Mouse (Mus musculus): ENCODE results near the gene Dis3.
A peak's percentile ranks its signal among the peaks of the same experiment; 100 is the strongest.

Gene Dis3

GRCm38 (mm10) chr14:99099267-99099966, at the start of gene Dis3, which contains the start of gene Pibf1:
Gene Dis3, minus strand, starts transcription at chr14:99099770.
Gene Pibf1, plus strand, starts transcription at chr14:99099424.
- DNase-seq (ENCODE audit: low spot score): peak; percentile 96

GRCm38 (mm10) chr14:99146841-99147240, 47.3 kb upstream of the Dis3 start:
- DNase-seq (ENCODE audit: low spot score): no peak

- peak; percentile 55 for DNase-seq (ENCODE audit: low spot score)
Measured at GRCm38 (mm10) chr14:99141786-99142633, 42.4 kb upstream of the Dis3 start.

- DNase-seq (ENCODE audit: low spot score): no peak
Measured at GRCm38 (mm10) chr14:99140036-99140435, 40.5 kb upstream of the Dis3 start.

GRCm38 (mm10) chr14:99136297-99136696, 36.7 kb upstream of the Dis3 start:
- no peak for DNase-seq (ENCODE audit: low spot score)

- no peak for DNase-seq (ENCODE audit: low spot score)
Measured at GRCm38 (mm10) chr14:99135761-99136160, 36.2 kb upstream of the Dis3 start.

- DNase-seq (ENCODE audit: low spot score): no peak
Measured at GRCm38 (mm10) chr14:99134048-99134447, 34.5 kb upstream of the Dis3 start.

- no peak for DNase-seq (ENCODE audit: low spot score)
Measured at GRCm38 (mm10) chr14:99129050-99129449, 29.5 kb upstream of the Dis3 start.

GRCm38 (mm10) chr14:99127509-99127908, 27.9 kb upstream of the Dis3 start:
- no peak for DNase-seq (ENCODE audit: low spot score)

- no peak for DNase-seq (ENCODE audit: low spot score)
Measured at GRCm38 (mm10) chr14:99126713-99127112, 27.1 kb upstream of the Dis3 start.

GRCm38 (mm10) chr14:99124076-99124475, 24.5 kb upstream of the Dis3 start:
- no peak for DNase-seq (ENCODE audit: low spot score)

- DNase-seq (ENCODE audit: low spot score): no peak
Measured at GRCm38 (mm10) chr14:99121584-99122339, 22.2 kb upstream of the Dis3 start.

- DNase-seq (ENCODE audit: low spot score): no peak
Measured at GRCm38 (mm10) chr14:99117576-99117975, 18.0 kb upstream of the Dis3 start.

- DNase-seq (ENCODE audit: low spot score): no peak
Measured at GRCm38 (mm10) chr14:99108762-99109161, 9.2 kb upstream of the Dis3 start.

- DNase-seq (ENCODE audit: low spot score): no peak
Measured at GRCm38 (mm10) chr14:99107631-99108187, 8.1 kb upstream of the Dis3 start.

- no peak for DNase-seq (ENCODE audit: low spot score)
Measured at GRCm38 (mm10) chr14:99106671-99107070, 7.1 kb upstream of the Dis3 start.

GRCm38 (mm10) chr14:99104542-99105123, 5.1 kb upstream of the Dis3 start:
- DNase-seq (ENCODE audit: low spot score): no peak

GRCm38 (mm10) chr14:99103050-99103449, 3.5 kb upstream of the Dis3 start:
- no peak for DNase-seq (ENCODE audit: low spot score)

- DNase-seq (ENCODE audit: low spot score): no peak
Measured at GRCm38 (mm10) chr14:99099967-99100587, 507 bp upstream of the Dis3 start.

- no peak for DNase-seq (ENCODE audit: low spot score)
Measured at GRCm38 (mm10) chr14:99088947-99089346, 10.6 kb downstream of the Dis3 start.

- no peak for DNase-seq (ENCODE audit: low spot score)
Measured at GRCm38 (mm10) chr14:99071146-99071545, 28.4 kb downstream of the Dis3 start.
